Comparison of ENCODE assay signal across 19 mouse cellular contexts in the genomic region with DNA sequence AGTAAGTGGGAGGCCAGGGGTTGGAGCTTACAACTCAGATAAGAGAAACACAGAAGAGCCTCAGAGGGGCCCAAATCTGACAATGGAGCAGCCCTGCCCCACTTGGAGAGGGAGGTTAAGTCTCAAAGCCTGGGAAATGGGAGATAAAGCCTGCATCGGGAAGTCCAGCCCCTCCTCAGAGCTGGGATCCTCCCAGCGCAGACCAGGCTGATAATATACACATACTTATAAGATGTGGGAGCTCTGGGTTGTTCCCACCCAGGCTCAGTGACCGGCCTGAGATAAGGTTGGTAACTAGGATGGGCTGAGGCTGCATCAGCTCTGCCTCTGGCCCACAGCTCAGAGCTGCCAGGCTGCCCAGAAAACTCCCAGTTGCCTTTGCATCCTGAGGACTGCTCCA. TPM values are rescaled to one million over a fixed set of nuclear protein-coding genes. Genes with fewer than 3 reads are reported as not detected.
DNase-seq lines count a peak whose midpoint lies in the region; ATAC-seq and TF ChIP-seq lines count a peak whose summit lies in the region.
"Had no signal": no experiment of that assay in that cellular context is flagged by ENCODE, and none has a peak within 500 bp of the region (broad histone marks: within the 10 kb centered on the region; RNA-seq: fewer than 3 reads in every experiment).

No protein-coding gene starts in this region.

- H3K9ac ChIP-seq in stomach, embryonic 14.5 days (replicated peaks; ENCODE audit: low read depth, low read length), result no peak overlapping the region
- no peak overlapping the region for H3K9ac ChIP-seq in stomach, postnatal 0 days (ENCODE audit: low read length)
- H3K9ac ChIP-seq in liver, embryonic 13.5 days, result no peak overlapping the region
- H3K9ac ChIP-seq: embryonic facial prominence, embryonic 12.5 days; heart, embryonic 13.5 days had no signal

- no peak overlapping the region for H3K4me3 ChIP-seq in heart, embryonic 10.5 days
- no peak overlapping the region for H3K4me3 ChIP-seq in stomach, embryonic 14.5 days (ENCODE audit: low read depth, low read length)
- H3K4me3 ChIP-seq in stomach, postnatal 0 days (ENCODE audit: low read depth, low read length), result no peak overlapping the region
- H3K4me3 ChIP-seq in liver, embryonic 13.5 days (replicated peaks), result no peak overlapping the region
- no peak overlapping the region for H3K4me3 ChIP-seq in limb, embryonic 10.5 days
- H3K4me3 ChIP-seq: embryonic facial prominence, embryonic 12.5 days; heart, embryonic 13.5 days had no signal

- TF ChIP-seq EP300 in stomach, postnatal 0 days (optimal IDR thresholded peaks at IDR 0.05), result no peak

- TF ChIP-seq CTCF in stomach, postnatal 0 days (IDR thresholded peaks at IDR 0.05; ENCODE audit: low read depth), result no peak

- DNase-seq in heart, embryonic 10.5 days (ENCODE audit: low spot score), result peak; percentile 83
- DNase-seq in heart, adult 18-20 months, result no peak
- DNase-seq in stomach, postnatal 0 days (ENCODE audit: low spot score), result no peak
- DNase-seq in liver, embryonic 13.5 days, result peak; percentile 80
- DNase-seq in yolk sac, embryonic 10.5 days (ENCODE audit: low spot score), result peak; percentile 17
- no peak for DNase-seq in limb, embryonic 10.5 days (ENCODE audit: low spot score)
- DNase-seq in layer of hippocampus, adult 11-12 months (ENCODE audit: low spot score), result no peak
- DNase-seq: adrenal gland, postnatal 14 days; cerebellum, adult 9-10 months; gastrocnemius, postnatal 14 days; heart, postnatal 4 days; kidney, postnatal 4 days; lung, adult 18-20 months; lung, postnatal 36 days; midbrain, embryonic 14.5 days; right cerebral cortex, adult 18-20 months had no signal

- WGBS in heart, embryonic 10.5 days, result 10% methylated on average over 3 of the region's 3 CpGs
- WGBS in stomach, embryonic 14.5 days, result 37% methylated on average over 3 of the region's 3 CpGs
- 28% methylated on average over 3 of the region's 3 CpGs for WGBS in stomach, postnatal 0 days
- 0% methylated on average over 3 of the region's 3 CpGs for WGBS in liver, embryonic 13.5 days (ENCODE audit: insufficient replicate concordance)
- WGBS in limb, embryonic 10.5 days, result 72% methylated on average over 3 of the region's 3 CpGs

- ATAC-seq in stomach, embryonic 14.5 days (ENCODE audit: insufficient number of reproducible peaks, insufficient read depth, low FRiP score, low read depth), result peak; percentile 53; the same call in 1 of the 2 replicates
- ATAC-seq in stomach, postnatal 0 days (ENCODE audit: low FRiP score, low TSS enrichment), result no peak
- ATAC-seq in liver, embryonic 13.5 days (ENCODE audit: low read depth), result peak; percentile 99

- no peaks in the 10 kb centered on the region for H3K9me3 ChIP-seq in heart, embryonic 10.5 days
- no peaks in the 10 kb centered on the region for H3K9me3 ChIP-seq in stomach, embryonic 14.5 days (ENCODE audit: control insufficient read depth, low read depth, low read length)
- H3K9me3 ChIP-seq in stomach, postnatal 0 days (ENCODE audit: control insufficient read depth, low read length), result no peaks in the 10 kb centered on the region
- no peaks in the 10 kb centered on the region for H3K9me3 ChIP-seq in liver, embryonic 13.5 days (replicated peaks)
- H3K9me3 ChIP-seq in limb, embryonic 10.5 days (replicated peaks), result no peaks in the 10 kb centered on the region
- H3K9me3 ChIP-seq: embryonic facial prominence, embryonic 12.5 days; heart, embryonic 13.5 days had no signal

- peaks cover 16% of the 10 kb centered on the region for H3K4me1 ChIP-seq in heart, embryonic 10.5 days
- no peaks in the 10 kb centered on the region for H3K4me1 ChIP-seq in stomach, embryonic 14.5 days (ENCODE audit: control insufficient read depth, insufficient read depth, low read length)
- H3K4me1 ChIP-seq in stomach, postnatal 0 days (replicated peaks; ENCODE audit: control insufficient read depth, insufficient read depth), result no peaks in the 10 kb centered on the region
- peaks cover 29% of the 10 kb centered on the region for H3K4me1 ChIP-seq in liver, embryonic 13.5 days (replicated peaks)
- no peaks in the 10 kb centered on the region; the same call in 1 of the 2 replicates for H3K4me1 ChIP-seq in limb, embryonic 10.5 days
- H3K4me1 ChIP-seq: embryonic facial prominence, embryonic 12.5 days had no signal

- H3K27ac ChIP-seq in heart, embryonic 10.5 days, result no peak overlapping the region
- H3K27ac ChIP-seq in stomach, embryonic 14.5 days (ENCODE audit: low read length), result no peak overlapping the region
- H3K27ac ChIP-seq in stomach, postnatal 0 days (replicated peaks), result no peak overlapping the region
- H3K27ac ChIP-seq in liver, embryonic 13.5 days, result peak overlapping the region; percentile 53
- H3K27ac ChIP-seq in limb, embryonic 10.5 days, result no peak overlapping the region
- H3K27ac ChIP-seq: embryonic facial prominence, embryonic 12.5 days; heart, embryonic 13.5 days had no signal

- H3K4me2 ChIP-seq in stomach, embryonic 14.5 days (replicated peaks; ENCODE audit: low read depth, low read length), result no peak overlapping the region
- no peak overlapping the region for H3K4me2 ChIP-seq in stomach, postnatal 0 days (replicated peaks; ENCODE audit: low read depth)
- H3K4me2 ChIP-seq in liver, embryonic 13.5 days, result peak overlapping the region; percentile 43
- H3K4me2 ChIP-seq: embryonic facial prominence, embryonic 12.5 days; heart, embryonic 13.5 days had no signal

- no peaks in the 10 kb centered on the region for H3K36me3 ChIP-seq in heart, embryonic 10.5 days
- no peaks in the 10 kb centered on the region for H3K36me3 ChIP-seq in stomach, embryonic 14.5 days (ENCODE audit: control insufficient read depth, insufficient read depth, low read length)
- no peaks in the 10 kb centered on the region for H3K36me3 ChIP-seq in stomach, postnatal 0 days (ENCODE audit: control insufficient read depth, insufficient read depth, low read length)
- H3K36me3 ChIP-seq in liver, embryonic 13.5 days, result no peaks in the 10 kb centered on the region
- H3K36me3 ChIP-seq in limb, embryonic 10.5 days, result no peaks in the 10 kb centered on the region
- H3K36me3 ChIP-seq: embryonic facial prominence, embryonic 12.5 days; heart, embryonic 13.5 days had no signal

- H3K27me3 ChIP-seq in heart, embryonic 10.5 days (ENCODE audit: insufficient read depth, poor library complexity, severe bottlenecking), result peaks cover 26% of the 10 kb centered on the region
- H3K27me3 ChIP-seq in stomach, embryonic 14.5 days (ENCODE audit: control insufficient read depth, insufficient read depth, low read length), result no peaks in the 10 kb centered on the region
- no peaks in the 10 kb centered on the region for H3K27me3 ChIP-seq in stomach, postnatal 0 days (ENCODE audit: control insufficient read depth, insufficient read depth, low read length)
- peaks cover 47% of the 10 kb centered on the region for H3K27me3 ChIP-seq in liver, embryonic 13.5 days
- peaks cover 5% of the 10 kb centered on the region; the same call in 1 of the 2 replicates for H3K27me3 ChIP-seq in limb, embryonic 10.5 days (ENCODE audit: low read depth, poor library complexity, severe bottlenecking)
- H3K27me3 ChIP-seq: embryonic facial prominence, embryonic 12.5 days had no signal

RNA-seq across cellular contexts. Expression of gene Tpbgl, which starts 15.2 kb away (rescaled TPM):
- polyA plus RNA-seq in heart, embryonic 10.5 days (2016; fragmentation: Nextera tagmentation; extraction: Ambion mirVana), result 0.89 and 1.2 TPM in 2 replicates
- total RNA-seq in heart, adult 18-20 months (2021), result 1 to 10 TPM; 2.3 to 3.2 TPM
- 1.3 and 1.7 TPM in 2 replicates for polyA plus RNA-seq in stomach, embryonic 14.5 days (2014; fragmentation: Nextera tagmentation; extraction: Ambion mirVana)
- 1.5 and 1.7 TPM in 2 replicates for polyA plus RNA-seq in stomach, postnatal 0 days (2015; fragmentation: Nextera tagmentation; extraction: Ambion mirVana)
- 0.16 and 0.22 TPM in 2 replicates for polyA plus RNA-seq in liver, embryonic 13.5 days (2015; fragmentation: Nextera tagmentation; extraction: Ambion mirVana)
- polyA plus RNA-seq in limb, embryonic 10.5 days (2016; fragmentation: Nextera tagmentation; extraction: Ambion mirVana), result 0.05 TPM in 1 of 2 replicates, not detected in the other

Comparison
In these comparisons a context has a peak if more than half of its experiments do, and no peak if none do; other contexts are left out.
1. DNase-seq: peak in heart, embryonic 10.5 days (single experiment), liver, embryonic 13.5 days (single experiment) and yolk sac, embryonic 10.5 days (single experiment); none in heart, adult 18-20 months (0 of 2), stomach, postnatal 0 days (single experiment), limb, embryonic 10.5 days (single experiment) and layer of hippocampus, adult 11-12 months (single experiment).